Mouse (Mus musculus) myocyte (in vitro differentiated cells): ENCODE results near the gene Cox20.

Experiments used
- MAX ChIP-seq: IDR thresholded peaks from one replicate; pipeline ENCODE4 v1.6.1; 2011; ENCODE audit warnings: low read depth, mild to moderate bottlenecking, control low read depth
- MYOD1 ChIP-seq, 3 experiments: IDR thresholded peaks; one replicate each; pipeline ENCODE4 v1.6.1; 2011; ENCODE audit warnings: control low read depth in 2 of 3, low read depth in 2 of 3, mild to moderate bottlenecking in 2 of 3, moderate library complexity in 1 of 3; ENCODE audit not compliant: insufficient read length in 2 of 3, control insufficient read depth in 1 of 3
- MYOG ChIP-seq, 3 experiments: IDR thresholded peaks; one replicate each; pipeline ENCODE4 v1.6.1; 2011; ENCODE audit warnings: control low read depth in 2 of 3, low read depth in 2 of 3, mild to moderate bottlenecking in 2 of 3; ENCODE audit not compliant: insufficient read length in 2 of 3, control insufficient read depth in 1 of 3, insufficient read depth in 1 of 3
- POLR2A ChIP-seq: IDR thresholded peaks from one replicate; pipeline ENCODE4 v1.6.1; 2011; ENCODE audit warnings: low read depth, mild to moderate bottlenecking, control low read depth, moderate library complexity; ENCODE audit not compliant: insufficient read length
- POLR2AphosphoS2 ChIP-seq: IDR thresholded peaks from one replicate; pipeline ENCODE4 v1.6.1; 2011; ENCODE audit warnings: low read depth, control low read depth; ENCODE audit not compliant: insufficient read length
- REST ChIP-seq: IDR thresholded peaks from one replicate; pipeline ENCODE4 v1.6.1; 2011; ENCODE audit warnings: mild to moderate bottlenecking, control low read depth, moderate library complexity; ENCODE audit not compliant: insufficient read depth, insufficient read length
- SRF ChIP-seq: IDR thresholded peaks from one replicate; pipeline ENCODE4 v1.6.1; 2011; ENCODE audit warnings: low read depth; ENCODE audit not compliant: control insufficient read depth, insufficient read length
- TCF12 ChIP-seq: IDR thresholded peaks from one replicate; pipeline ENCODE4 v1.6.1; 2011; ENCODE audit warnings: mild to moderate bottlenecking, control low read depth; ENCODE audit not compliant: poor library complexity, insufficient read depth, severe bottlenecking
- USF1 ChIP-seq: IDR thresholded peaks from one replicate; pipeline ENCODE4 v1.6.1; 2011; ENCODE audit warnings: low read depth, mild to moderate bottlenecking, control low read depth, moderate library complexity

DNA sequence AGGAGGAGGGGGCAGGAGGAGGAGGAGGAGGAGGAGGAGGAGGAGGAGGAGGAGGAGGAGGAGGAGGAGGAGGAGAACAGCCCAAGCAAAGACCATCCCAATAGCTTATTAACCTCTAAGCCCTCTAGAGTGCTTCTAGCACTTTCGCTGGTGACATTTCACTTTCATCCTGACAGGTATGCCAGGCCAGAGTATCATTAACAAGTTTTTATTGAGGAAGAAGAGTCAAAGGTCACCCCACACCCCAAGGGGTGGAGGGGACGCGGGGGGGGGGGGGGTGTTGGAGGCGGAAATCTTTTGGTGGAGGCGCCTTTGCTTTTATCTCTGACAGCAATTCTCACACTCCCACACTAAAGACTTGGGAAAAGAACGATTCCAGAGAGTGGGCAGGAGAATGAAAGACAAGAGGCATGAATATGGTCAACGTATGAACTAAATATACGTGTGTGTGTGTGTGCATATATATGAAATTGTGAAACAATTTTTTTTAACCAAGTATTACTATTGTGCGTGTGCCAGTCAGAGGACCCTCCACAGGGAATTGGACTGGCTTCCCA lies 43.7 kb upstream of the Cox20 start:
- no peak for TF ChIP-seq POLR2A
- no peak for TF ChIP-seq MYOG (IDR thresholded peaks at IDR 0.05; ENCODE audit: control insufficient read depth in 1 of 3, insufficient read depth in 1 of 3, insufficient read length in 2 of 3, low read depth in 2 of 3)
- no peak for TF ChIP-seq TCF12
- TF ChIP-seq USF1 = no peak
- TF ChIP-seq MAX = no peak
- TF ChIP-seq POLR2AphosphoS2 = no peak
- TF ChIP-seq MYOD1 (IDR thresholded peaks at IDR 0.05; ENCODE audit: control insufficient read depth in 1 of 3, insufficient read length in 2 of 3, low read depth in 2 of 3) = no peak
- no peak for TF ChIP-seq REST
- TF ChIP-seq SRF = no peak
